17 mouse cellular contexts compared by ENCODE assay signal in genomic region chr3:105505161-105505872, GRCm38 (mm10). TPM values are rescaled to one million over a fixed set of nuclear protein-coding genes. Genes with fewer than 3 reads are reported as not detected.
DNase-seq lines count a peak whose midpoint lies in the region; ATAC-seq and TF ChIP-seq lines count a peak whose summit lies in the region.
"Had no signal": no experiment of that assay in that cellular context is flagged by ENCODE, and none has a peak within 500 bp of the region (broad histone marks: within the 10 kb centered on the region; RNA-seq: fewer than 3 reads in every experiment).

No protein-coding gene starts in this region.

- peak overlapping the region; percentile 18 for H3K4me2 ChIP-seq in forebrain, embryonic 15.5 days (replicated peaks)
- 0 out of 2 replicates have a peak overlapping the region, but pooled peaks have one; percentile 10 for H3K4me2 ChIP-seq in hindbrain, postnatal 0 days (ENCODE audit: low read depth, low read length)
- H3K4me2 ChIP-seq in neural tube, embryonic 13.5 days: no peak overlapping the region

- H3K27me3 ChIP-seq in forebrain, embryonic 15.5 days: no peaks in the 10 kb centered on the region
- H3K27me3 ChIP-seq in hindbrain, postnatal 0 days (ENCODE audit: insufficient read depth, low read length): no peaks in the 10 kb centered on the region
- H3K27me3 ChIP-seq in neural tube, embryonic 13.5 days: no peaks in the 10 kb centered on the region; the same call in 1 of the 2 replicates

- H3K4me1 ChIP-seq in forebrain, embryonic 15.5 days: peaks cover 22% of the 10 kb centered on the region
- peaks cover 11% of the 10 kb centered on the region for H3K4me1 ChIP-seq in hindbrain, postnatal 0 days (ENCODE audit: insufficient read depth, low read length)
- H3K4me1 ChIP-seq in neural tube, embryonic 13.5 days (replicated peaks): peaks cover 26% of the 10 kb centered on the region

- no peak overlapping the region for H3K4me3 ChIP-seq in layer of hippocampus, adult 2 months
- no peak overlapping the region for H3K4me3 ChIP-seq in forebrain, embryonic 15.5 days
- no peak overlapping the region for H3K4me3 ChIP-seq in hindbrain, postnatal 0 days (ENCODE audit: low read length)
- H3K4me3 ChIP-seq in neural tube, embryonic 13.5 days: no peak overlapping the region
- H3K4me3 ChIP-seq: embryonic facial prominence, embryonic 10.5 days; gastrocnemius, adult 2 months had no signal

- H3K9me3 ChIP-seq in forebrain, embryonic 15.5 days: no peaks in the 10 kb centered on the region
- no peaks in the 10 kb centered on the region for H3K9me3 ChIP-seq in hindbrain, postnatal 0 days (ENCODE audit: low read length)
- H3K9me3 ChIP-seq in neural tube, embryonic 13.5 days: no peaks in the 10 kb centered on the region
- H3K9me3 ChIP-seq: embryonic facial prominence, embryonic 10.5 days had no signal

- peak; percentile 39 for ATAC-seq in forebrain, embryonic 15.5 days (replicated peaks)
- ATAC-seq in hindbrain, postnatal 0 days: peak; percentile 31
- ATAC-seq in neural tube, embryonic 13.5 days (ENCODE audit: low read depth): peak; percentile 32; the same call in 1 of the 2 replicates
- ATAC-seq: intestine, postnatal 0 days had no signal

- 0 out of 2 replicates have a peak overlapping the region, but pooled peaks have one; percentile 22 for H3K9ac ChIP-seq in forebrain, embryonic 15.5 days (replicated peaks)
- 0 out of 2 replicates have a peak overlapping the region, but pooled peaks have one; percentile 10 for H3K9ac ChIP-seq in hindbrain, postnatal 0 days (replicated peaks; ENCODE audit: low read length)
- peak overlapping the region; percentile 50; the same call in 1 of the 2 replicates for H3K9ac ChIP-seq in neural tube, embryonic 13.5 days

- WGBS in forebrain, embryonic 15.5 days: 17% methylated on average over 15 of the region's 15 CpGs
- 38% methylated on average over 15 of the region's 15 CpGs for WGBS in hindbrain, postnatal 0 days
- WGBS in neural tube, embryonic 13.5 days: 34% methylated on average over 15 of the region's 15 CpGs

- H3K27ac ChIP-seq in layer of hippocampus, adult 2 months: peak overlapping the region; percentile 60
- peak overlapping the region; percentile 68 for H3K27ac ChIP-seq in forebrain, embryonic 15.5 days (replicated peaks)
- H3K27ac ChIP-seq in hindbrain, postnatal 0 days: peak overlapping the region; percentile 62; the same call in 1 of the 2 replicates
- peak overlapping the region; percentile 57 for H3K27ac ChIP-seq in neural tube, embryonic 13.5 days (replicated peaks)
- H3K27ac ChIP-seq: gastrocnemius, adult 2 months had no signal

- DNase-seq in layer of hippocampus, adult 2 months (ENCODE audit: low spot score in 2 of 2): no peak
- DNase-seq in layer of hippocampus, postnatal 25 days (ENCODE audit: extremely low spot score in 1 of 2, low spot score in 1 of 2): no peak
- DNase-seq in hindbrain, postnatal 0 days (ENCODE audit: low spot score): no peak
- no peak for DNase-seq in urinary bladder, adult 18-20 months (ENCODE audit: low spot score in 2 of 2)
- DNase-seq in kidney, adult 9 months: no peak
- no peak for DNase-seq in layer of hippocampus, postnatal 14 days (ENCODE audit: low spot score in 2 of 2)
- DNase-seq: adrenal gland, adult 2 months; cerebellum, adult 9-11 months; gastrocnemius, adult 2 months; heart, postnatal 10 days; kidney, postnatal 14 days; lung, adult 2 months; thymus, adult 18-20 months had no signal

- H3K36me3 ChIP-seq in forebrain, embryonic 15.5 days: no peaks in the 10 kb centered on the region
- no peaks in the 10 kb centered on the region for H3K36me3 ChIP-seq in hindbrain, postnatal 0 days (ENCODE audit: insufficient read depth, low read length)
- no peaks in the 10 kb centered on the region for H3K36me3 ChIP-seq in neural tube, embryonic 13.5 days
- H3K36me3 ChIP-seq: embryonic facial prominence, embryonic 10.5 days had no signal

- TF ChIP-seq CTCF in layer of hippocampus, adult 2 months (conservative IDR thresholded peaks at IDR 0.05): no peak
- no peak for TF ChIP-seq CTCF in hindbrain, postnatal 0 days (IDR thresholded peaks at IDR 0.05; ENCODE audit: low read depth)

RNA-seq across cellular contexts. Expression of gene Kcnd3, which starts 53.2 kb away (rescaled TPM):
- total RNA-seq in layer of hippocampus, adult 2 months (2021): 10 to 100 TPM; 60.2 to 64.9 TPM
- total RNA-seq in layer of hippocampus, postnatal 25 days (2021): 10 to 100 TPM; 50.9 to 53.7 TPM
- polyA plus RNA-seq in forebrain, embryonic 15.5 days (2015; fragmentation: Nextera tagmentation; extraction: Ambion mirVana): 8.2 and 8.4 TPM in 2 replicates
- 71.8 TPM in 2 replicates for total RNA-seq in hindbrain, postnatal 0 days (2014; rRNA removed)
- polyA plus RNA-seq in hindbrain, postnatal 0 days (2015; fragmentation: Nextera tagmentation; extraction: Ambion mirVana): 8.4 and 8.6 TPM in 2 replicates
- 4.4 and 4.6 TPM in 2 replicates for polyA plus RNA-seq in neural tube, embryonic 13.5 days (2015; fragmentation: Nextera tagmentation; extraction: Ambion mirVana)
- 10 to 100 TPM; 46.4 to 49.8 TPM for total RNA-seq in layer of hippocampus, postnatal 14 days (2021)
